In genomic region chr8:15601531-15601930, GRCm38 (mm10) we compare ENCODE assay signal across 10 mouse cellular contexts.
DNase-seq lines count a peak whose midpoint lies in the region; TF ChIP-seq lines count a peak whose summit lies in the region.
"Had no signal": no experiment of that assay in that cellular context is flagged by ENCODE, and none has a peak within 500 bp of the region (broad histone marks: within the 10 kb centered on the region; RNA-seq: fewer than 3 reads in every experiment).

No protein-coding gene starts in this region.

- TF ChIP-seq CTCF in layer of hippocampus, adult 2 months (conservative IDR thresholded peaks at IDR 0.05) = peak; percentile 75

- no peaks in the 10 kb centered on the region for H3K27me3 ChIP-seq in embryonic facial prominence, embryonic 10.5 days (replicated peaks; ENCODE audit: low read depth, poor library complexity, severe bottlenecking)
- H3K27me3 ChIP-seq: embryonic facial prominence, embryonic 15.5 days; liver, embryonic 13.5 days had no signal

- peak; percentile 34 to 74 for DNase-seq in adrenal gland, adult (ENCODE audit: inconsistent age in 2 of 2, low spot score in 1 of 2)
- no peak for DNase-seq in adrenal gland, postnatal 4 days (ENCODE audit: low spot score in 2 of 2)
- DNase-seq in layer of hippocampus, adult 2 months (ENCODE audit: low spot score in 2 of 2) = peak; percentile 18 to 55
- DNase-seq in layer of hippocampus, adult 9-11 months = no peak
- peak; percentile 40 for DNase-seq in ES-E14 (ENCODE audit: low read depth, low spot score)
- DNase-seq in cerebellum, postnatal 36 days = peak; percentile 30 to 33
- no peak for DNase-seq in embryonic facial prominence, embryonic 10.5 days (ENCODE audit: low spot score)
- DNase-seq in thymus, adult 18-20 months = no peak
- DNase-seq: liver, embryonic 13.5 days had no signal

- no peaks in the 10 kb centered on the region for H3K4me1 ChIP-seq in ES-E14 (ENCODE audit: control insufficient read depth in 2 of 2, insufficient read depth in 2 of 2, low read length in 2 of 2, poor library complexity in 1 of 2)
- no peaks in the 10 kb centered on the region for H3K4me1 ChIP-seq in embryonic facial prominence, embryonic 10.5 days
- H3K4me1 ChIP-seq: embryonic facial prominence, embryonic 15.5 days; liver, embryonic 13.5 days had no signal

- no peak overlapping the region for H3K4me3 ChIP-seq in layer of hippocampus, adult 2 months
- no peak overlapping the region for H3K4me3 ChIP-seq in ES-E14 (ENCODE audit: insufficient read depth in 1 of 2, low read depth in 1 of 2, low read length in 2 of 2, poor library complexity in 1 of 2, severe bottlenecking in 1 of 2)
- no peak overlapping the region for H3K4me3 ChIP-seq in embryonic facial prominence, embryonic 10.5 days
- H3K4me3 ChIP-seq: embryonic facial prominence, embryonic 15.5 days; liver, embryonic 13.5 days had no signal

- H3K9ac ChIP-seq in ES-E14 (ENCODE audit: insufficient read depth, low read depth, low read length, poor library complexity, severe bottlenecking) = no peak overlapping the region
- H3K9ac ChIP-seq: embryonic facial prominence, embryonic 15.5 days; liver, embryonic 13.5 days had no signal

- H3K27ac ChIP-seq in layer of hippocampus, adult 2 months = no peak overlapping the region
- no peak overlapping the region for H3K27ac ChIP-seq in ES-E14 (ENCODE audit: insufficient read depth, low read depth, low read length, poor library complexity, severe bottlenecking)
- H3K27ac ChIP-seq in embryonic facial prominence, embryonic 10.5 days (replicated peaks) = no peak overlapping the region
- H3K27ac ChIP-seq: embryonic facial prominence, embryonic 15.5 days; liver, embryonic 13.5 days had no signal

- 80% methylated on average over 4 of the region's 4 CpGs for WGBS in embryonic facial prominence, embryonic 10.5 days

- H3K36me3 ChIP-seq in ES-E14 (ENCODE audit: control insufficient read depth, insufficient read depth, low read length, poor library complexity, severe bottlenecking) = no peaks in the 10 kb centered on the region
- H3K36me3 ChIP-seq in embryonic facial prominence, embryonic 10.5 days (replicated peaks) = no peaks in the 10 kb centered on the region
- H3K36me3 ChIP-seq: embryonic facial prominence, embryonic 15.5 days; liver, embryonic 13.5 days had no signal

- in situ Hi-C loops in ES-E14 (cut with MboI; ENCODE audit: low sequenced_read_pairs in 2 of 2, unreplicated experiment in 2 of 2) = no loop called here

- no peaks in the 10 kb centered on the region for H3K9me3 ChIP-seq in ES-E14 (ENCODE audit: control insufficient read depth, insufficient read depth, low read depth, low read length)
- H3K9me3 ChIP-seq in embryonic facial prominence, embryonic 10.5 days = no peaks in the 10 kb centered on the region
- H3K9me3 ChIP-seq: embryonic facial prominence, embryonic 15.5 days; liver, embryonic 13.5 days had no signal

TF ChIP-seq in ES-E14, 5 proteins besides CTCF, POLR2A, EP300 and RAD21:
- TF ChIP-seq HCFC1 (IDR thresholded peaks at IDR 0.05; ENCODE audit: borderline replicate concordance, insufficient read depth, low read length) (no peak), CHD2 (IDR thresholded peaks at IDR 0.05; ENCODE audit: low read depth, low read length) (no peak), ZNF384 (IDR thresholded peaks at IDR 0.05; ENCODE audit: low read depth, low read length) (no peak), MAFK (IDR thresholded peaks at IDR 0.05; ENCODE audit: insufficient read depth, low read depth, low read length) (no peak), ZC3H11A (IDR thresholded peaks at IDR 0.05; ENCODE audit: borderline replicate concordance, low read depth, low read length) (peak; percentile 72; the same call in 1 of the 2 replicates)
TF ChIP-seq in ES-E14: peak in this region for 1.

Comparison
In these comparisons a context has a peak if more than half of its experiments do, and no peak if none do; other contexts are left out.
1. DNase-seq: peak in adrenal gland, adult (2 of 2), layer of hippocampus, adult 2 months (2 of 2), ES-E14 (single experiment) and cerebellum, postnatal 36 days (2 of 2); none in adrenal gland, postnatal 4 days (0 of 2), layer of hippocampus, adult 9-11 months (single experiment), embryonic facial prominence, embryonic 10.5 days (single experiment) and thymus, adult 18-20 months (0 of 2).